Mouse (Mus musculus) C2C12 (cell line): ENCODE data around the gene Nomo1.

Experiments
- CTCF ChIP-seq: IDR thresholded peaks from one replicate; pipeline ENCODE4 v1.5.1; 2011; ENCODE audit not compliant: control insufficient read depth, insufficient read depth, insufficient read length
- FOSL1 ChIP-seq: IDR thresholded peaks from one replicate; pipeline ENCODE4 v1.8.0; 2011; ENCODE audit warnings: mild to moderate bottlenecking, low read length; ENCODE audit not compliant: poor library complexity, insufficient read depth, severe bottlenecking
- MAX ChIP-seq: IDR thresholded peaks from one replicate; pipeline ENCODE4 v1.6.1; 2011; ENCODE audit warnings: mild to moderate bottlenecking, control low read depth
- USF1 ChIP-seq: IDR thresholded peaks from one replicate; pipeline ENCODE4 v1.6.1; 2011; ENCODE audit warnings: low read depth, mild to moderate bottlenecking, control low read depth, moderate library complexity

GRCm38 (mm10) chr7:46096136-46096535, 62.6 kb downstream of the Nomo1 start:
- TF ChIP-seq CTCF, result peak; percentile 38
- no peak for TF ChIP-seq MAX
- TF ChIP-seq USF1, result no peak
- TF ChIP-seq FOSL1, result no peak
